Mouse (Mus musculus): ENCODE data around the gene Epha2. TPM values are rescaled to one million over a fixed set of nuclear protein-coding genes. Genes with fewer than 3 reads are reported as not detected.
A peak's percentile ranks its signal among the peaks of the same experiment; 100 is the strongest.

Gene Epha2
- polyA plus RNA-seq, 1 experiment, result 1.6 TPM

DNA sequence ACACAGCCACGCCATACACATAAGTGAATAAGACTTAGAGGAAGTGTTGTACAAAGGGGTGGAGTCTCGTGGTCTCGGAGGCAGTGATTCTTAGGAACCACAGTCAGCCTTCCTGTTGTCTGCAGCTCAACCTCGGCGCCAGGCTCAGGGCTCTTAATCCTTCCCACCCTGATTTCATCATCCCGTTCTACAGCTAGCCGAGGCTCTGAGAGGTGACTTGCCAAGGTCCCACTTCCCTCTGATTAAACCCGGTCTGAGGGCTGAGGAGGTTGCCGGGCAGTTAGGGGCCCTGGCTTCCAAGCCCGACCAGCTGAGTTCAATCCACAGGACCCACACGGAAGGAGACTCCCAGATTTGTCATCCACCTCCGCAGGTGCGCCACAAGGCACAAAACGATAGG is 28.2 kb upstream of the Epha2 start:
- H3K4me1 ChIP-seq (ENCODE audit: control insufficient read depth, insufficient read depth, insufficient read length, low read length), result peaks cover 17% of the 10 kb centered on the region
- H3K4me3 ChIP-seq (ENCODE audit: insufficient read depth, low read depth, low read length), result peak overlapping the region; percentile 36
- no peak overlapping the region for H3K27ac ChIP-seq (replicated peaks; ENCODE audit: low read depth, low read length)

DNA sequence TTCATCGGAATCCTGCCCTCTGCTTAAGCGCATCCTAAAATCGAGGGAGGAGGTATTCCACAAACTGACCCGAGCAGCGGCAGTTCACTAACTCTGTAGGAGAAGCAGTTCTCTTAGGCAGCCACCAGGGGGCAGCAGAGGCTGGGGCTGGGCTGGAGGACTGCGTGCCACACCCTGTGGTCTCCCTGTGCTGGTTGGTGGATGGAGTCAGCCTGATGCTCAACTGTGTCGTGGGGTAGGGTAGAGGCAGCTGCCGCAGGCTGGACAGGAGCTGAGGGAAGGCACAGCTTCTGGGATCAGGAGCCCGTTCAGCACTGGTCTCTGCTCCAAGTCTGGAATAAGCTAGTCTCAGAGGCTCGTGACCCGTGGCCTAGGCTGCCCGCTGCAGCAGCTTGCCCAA is 27.7 kb upstream of the Epha2 start:
- H3K27ac ChIP-seq (replicated peaks; ENCODE audit: low read depth, low read length), result no peak overlapping the region
- H3K4me1 ChIP-seq (ENCODE audit: control insufficient read depth, insufficient read depth, insufficient read length, low read length), result peaks cover 18% of the 10 kb centered on the region
- H3K4me3 ChIP-seq (ENCODE audit: insufficient read depth, low read depth, low read length), result peak overlapping the region; percentile 36

DNA sequence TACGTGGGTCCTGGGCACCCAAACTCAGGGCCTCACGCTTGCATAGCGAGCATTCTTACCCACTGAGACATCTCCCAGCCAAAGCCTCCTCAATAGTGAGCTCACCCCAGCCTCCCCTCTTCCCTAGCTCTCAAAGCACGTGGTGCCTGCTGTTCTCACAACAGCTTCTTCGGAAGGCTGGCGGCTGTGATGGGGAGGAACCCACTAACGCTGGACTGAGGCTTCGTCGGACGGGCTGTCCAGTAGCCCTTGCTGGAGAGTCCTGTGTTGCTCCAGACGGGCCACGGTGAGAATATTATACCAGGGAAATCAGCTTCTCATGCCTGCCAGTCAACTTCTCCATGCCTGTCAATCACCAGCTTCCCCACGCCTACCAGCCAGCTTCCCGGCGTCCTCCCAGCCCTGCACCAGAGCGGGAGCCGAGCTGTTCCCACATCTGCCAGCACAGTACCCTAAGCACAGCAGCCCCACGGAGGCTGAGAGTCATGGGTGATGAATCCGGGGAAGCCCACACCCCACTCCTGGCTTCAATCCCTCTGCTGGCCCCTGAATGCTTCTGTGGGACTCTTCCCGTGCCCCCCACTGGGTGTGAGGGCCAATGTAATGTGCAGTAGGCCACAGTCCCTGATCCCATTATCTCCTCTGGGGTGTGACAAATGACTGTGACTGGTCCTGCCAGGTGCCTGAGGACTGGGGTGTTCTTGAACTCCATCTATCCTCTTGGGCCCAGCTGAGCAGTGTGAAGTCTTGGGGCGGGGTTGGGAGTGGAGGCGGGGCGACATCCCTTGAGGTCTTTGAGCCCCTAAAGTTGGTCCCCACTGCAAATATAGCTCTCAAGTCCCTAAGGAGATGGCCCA is 26.3 kb upstream of the Epha2 start:
- H3K27ac ChIP-seq (replicated peaks; ENCODE audit: low read depth, low read length), result no peak overlapping the region
- peaks cover 18% of the 10 kb centered on the region for H3K4me1 ChIP-seq (ENCODE audit: control insufficient read depth, insufficient read depth, insufficient read length, low read length)
- no peak overlapping the region for H3K4me3 ChIP-seq (ENCODE audit: insufficient read depth, low read depth, low read length)

DNA sequence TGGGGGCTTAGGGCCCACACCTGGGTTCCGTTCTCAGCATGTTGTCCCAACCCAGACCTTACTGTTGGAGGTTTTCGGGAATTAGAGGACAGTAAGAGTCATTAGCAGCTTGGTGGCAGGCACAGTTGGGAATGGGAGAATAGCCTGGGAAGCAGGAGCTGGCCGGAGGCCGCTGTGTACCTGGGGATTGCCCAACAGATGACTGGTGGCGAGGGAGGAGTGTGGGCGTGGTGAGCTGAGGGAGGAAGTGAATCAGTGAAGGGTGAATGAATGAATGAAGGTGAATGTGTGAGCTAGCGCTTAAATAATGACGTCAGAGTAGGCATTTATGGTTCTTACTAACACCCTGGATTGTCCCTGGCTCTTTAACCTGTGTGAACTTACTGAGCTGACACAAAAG is 23.9 kb upstream of the Epha2 start:
- H3K27ac ChIP-seq (replicated peaks; ENCODE audit: low read depth, low read length), result peak overlapping the region; percentile 96

DNA sequence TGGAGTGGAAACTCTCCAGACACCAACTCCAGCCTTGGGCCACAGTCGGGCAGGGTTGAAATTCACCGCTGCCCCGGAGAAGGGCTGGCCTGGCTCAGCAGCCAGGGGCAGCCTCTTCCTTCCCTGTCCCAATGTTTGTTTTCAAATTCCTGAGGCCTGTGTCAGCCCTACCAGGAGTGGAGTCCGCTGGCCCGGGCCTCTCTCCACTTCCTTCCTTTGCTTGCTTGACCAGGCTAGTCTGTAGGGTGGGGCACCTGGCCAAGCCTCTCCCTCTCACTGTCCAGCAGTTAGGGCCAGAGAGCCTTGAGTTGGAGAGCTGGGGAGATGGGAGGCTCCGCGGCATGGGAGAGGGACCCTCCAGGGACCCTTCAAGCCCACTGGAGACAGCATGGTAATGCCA is 22.9 kb upstream of the Epha2 start:
- Histone ChIP-seq H3K27ac (replicated peaks; ENCODE audit: low read depth, low read length) (peak overlapping the region; percentile 97), H3K4me1 (ENCODE audit: control insufficient read depth, insufficient read depth, insufficient read length, low read length) (peaks cover 23% of the 10 kb centered on the region), H3K4me3 (ENCODE audit: insufficient read depth, low read depth, low read length) (peak overlapping the region; percentile 58)

More for the DNA sequence above, 23.9 kb upstream of the Epha2 start:
- Histone ChIP-seq H3K4me3 (ENCODE audit: insufficient read depth, low read depth, low read length) (no peak overlapping the region), H3K4me1 (ENCODE audit: control insufficient read depth, insufficient read depth, insufficient read length, low read length) (peaks cover 23% of the 10 kb centered on the region)

DNA sequence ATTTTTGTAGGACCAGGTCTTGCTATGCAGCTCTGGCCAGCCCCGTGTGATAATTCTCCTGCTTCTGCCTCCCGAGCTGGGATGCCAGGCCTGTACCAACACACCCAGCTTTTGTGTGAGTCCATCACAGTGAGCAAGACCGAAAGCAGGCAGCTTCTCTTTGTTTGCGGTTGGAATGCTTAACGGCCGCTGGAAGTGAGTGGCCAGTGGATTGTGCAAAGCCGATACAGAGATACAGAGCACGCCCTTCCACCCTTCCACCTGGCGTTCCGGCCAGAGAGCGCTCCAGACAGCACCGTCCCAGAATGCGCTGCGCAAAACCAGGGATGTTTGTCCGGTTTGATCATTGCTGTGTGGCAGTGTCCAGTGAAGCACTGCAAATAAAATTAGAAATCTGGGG is 21.7 kb upstream of the Epha2 start:
- Histone ChIP-seq H3K27ac (replicated peaks; ENCODE audit: low read depth, low read length) (peak overlapping the region; percentile 97), H3K4me1 (ENCODE audit: control insufficient read depth, insufficient read depth, insufficient read length, low read length) (peaks cover 23% of the 10 kb centered on the region), H3K4me3 (ENCODE audit: insufficient read depth, low read depth, low read length) (peak overlapping the region; percentile 58; the same call in 1 of the 2 replicates)

DNA sequence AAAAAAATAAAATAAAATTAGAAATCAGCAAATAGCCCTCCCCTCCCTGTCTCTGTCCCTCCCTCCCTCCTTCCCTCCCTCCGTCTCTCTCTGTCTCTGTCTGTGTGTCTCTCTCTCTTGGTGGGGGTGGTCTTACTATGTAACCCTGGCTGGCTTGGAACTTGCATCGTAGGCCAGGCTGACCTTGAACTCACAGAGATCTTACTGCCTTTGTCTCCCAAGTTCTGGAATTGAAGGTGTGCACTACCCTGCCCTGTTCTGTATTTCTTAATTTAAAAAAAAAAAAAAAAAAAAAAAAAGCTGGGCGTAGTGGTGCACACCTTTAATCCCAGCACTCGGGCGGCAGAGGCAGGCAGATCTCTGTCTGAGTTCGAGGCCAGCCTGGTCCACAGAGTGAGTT is 21.3 kb upstream of the Epha2 start:
- no peak overlapping the region for H3K4me3 ChIP-seq (ENCODE audit: insufficient read depth, low read depth, low read length)
- no peak overlapping the region for H3K27ac ChIP-seq (replicated peaks; ENCODE audit: low read depth, low read length)
- peaks cover 23% of the 10 kb centered on the region for H3K4me1 ChIP-seq (ENCODE audit: control insufficient read depth, insufficient read depth, insufficient read length, low read length)

DNA sequence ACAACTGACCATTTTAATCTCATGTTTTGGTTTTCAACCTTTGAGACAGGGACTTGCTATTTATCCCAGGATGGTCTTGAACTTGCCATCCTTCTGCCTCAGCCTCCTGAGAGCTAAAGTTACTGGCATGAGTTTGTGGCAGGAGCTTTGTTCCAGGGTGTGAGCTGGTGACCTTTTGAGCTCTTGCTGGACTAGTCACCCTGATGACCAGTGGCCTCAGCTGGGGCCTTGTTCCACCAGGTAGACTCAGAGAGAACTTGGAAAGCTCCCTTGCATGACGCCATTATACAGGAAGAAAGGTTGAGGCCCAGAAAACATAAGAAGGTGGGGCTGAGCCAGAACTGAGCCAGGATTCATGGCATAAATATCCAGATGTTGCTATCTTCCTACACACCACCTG is 20.6 kb upstream of the Epha2 start:
- H3K4me1 ChIP-seq (ENCODE audit: control insufficient read depth, insufficient read depth, insufficient read length, low read length), result peaks cover 23% of the 10 kb centered on the region
- H3K27ac ChIP-seq (replicated peaks; ENCODE audit: low read depth, low read length), result no peak overlapping the region
- H3K4me3 ChIP-seq (ENCODE audit: insufficient read depth, low read depth, low read length), result no peak overlapping the region

DNA sequence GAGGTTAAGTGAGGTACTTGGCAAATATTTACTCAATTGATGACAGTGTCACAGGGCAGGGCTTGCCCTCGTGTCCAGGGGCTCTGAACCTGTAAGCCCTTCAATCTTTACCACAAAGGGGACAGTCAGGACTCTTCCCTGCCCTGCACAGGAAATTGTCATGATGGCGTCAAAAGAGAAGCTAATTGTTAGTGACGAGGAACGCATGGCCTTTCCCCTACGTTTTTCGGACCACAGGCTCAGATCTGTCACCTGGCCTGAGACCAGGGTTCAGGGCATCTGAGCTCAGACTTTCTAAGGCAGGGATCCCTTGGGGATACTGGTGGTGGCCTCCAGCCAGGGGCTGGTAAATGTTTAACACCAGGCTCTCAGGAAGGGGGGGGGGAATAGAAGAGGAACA is 19.9 kb upstream of the Epha2 start:
- Histone ChIP-seq H3K4me3 (ENCODE audit: insufficient read depth, low read depth, low read length) (no peak overlapping the region), H3K27ac (replicated peaks; ENCODE audit: low read depth, low read length) (no peak overlapping the region), H3K4me1 (ENCODE audit: control insufficient read depth, insufficient read depth, insufficient read length, low read length) (peaks cover 25% of the 10 kb centered on the region)

DNA sequence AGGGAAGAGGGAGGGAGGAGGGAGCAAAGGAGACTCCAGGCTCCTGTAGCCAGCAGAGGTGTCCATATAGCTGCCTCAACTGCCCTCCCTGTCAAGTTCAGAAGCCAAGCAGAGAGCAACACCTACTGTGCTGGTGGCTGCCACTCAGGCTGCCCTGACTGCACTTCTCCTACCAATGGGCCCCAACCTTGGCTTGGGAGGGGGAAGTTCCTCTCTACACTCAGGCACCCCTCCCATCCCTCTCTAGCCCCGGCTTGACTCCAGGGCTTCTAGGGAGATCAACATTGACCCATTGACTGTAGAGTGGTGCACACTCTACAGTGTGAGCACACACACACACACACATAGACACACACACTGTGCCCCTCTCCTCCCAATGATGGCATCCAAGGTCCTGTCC is 19.5 kb upstream of the Epha2 start:
- H3K27ac ChIP-seq (replicated peaks; ENCODE audit: low read depth, low read length), result no peak overlapping the region
- peaks cover 25% of the 10 kb centered on the region for H3K4me1 ChIP-seq (ENCODE audit: control insufficient read depth, insufficient read depth, insufficient read length, low read length)
- no peak overlapping the region for H3K4me3 ChIP-seq (ENCODE audit: insufficient read depth, low read depth, low read length)

DNA sequence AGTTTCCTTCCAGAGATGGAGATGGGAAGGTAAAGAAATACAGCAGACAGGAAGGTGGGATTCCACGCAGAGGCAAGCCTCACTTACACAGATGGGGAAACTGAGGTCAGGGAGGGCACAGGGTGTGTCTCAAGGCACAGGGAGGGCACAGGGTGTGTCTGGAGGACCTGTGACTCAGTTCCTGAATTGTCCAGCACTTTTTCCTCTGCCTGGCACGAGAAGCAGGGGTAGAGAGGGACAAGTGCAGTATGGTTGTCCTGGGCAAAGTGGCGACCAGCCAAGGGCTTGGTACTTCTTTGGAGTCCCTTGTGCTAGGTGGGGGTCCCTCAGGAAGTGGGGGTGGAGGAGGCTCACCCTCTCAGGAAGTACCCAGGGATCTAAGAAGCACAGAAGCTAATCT is 19.0 kb upstream of the Epha2 start:
- no peak overlapping the region for H3K27ac ChIP-seq (replicated peaks; ENCODE audit: low read depth, low read length)
- no peak overlapping the region for H3K4me3 ChIP-seq (ENCODE audit: insufficient read depth, low read depth, low read length)
- H3K4me1 ChIP-seq (ENCODE audit: control insufficient read depth, insufficient read depth, insufficient read length, low read length), result peaks cover 28% of the 10 kb centered on the region

DNA sequence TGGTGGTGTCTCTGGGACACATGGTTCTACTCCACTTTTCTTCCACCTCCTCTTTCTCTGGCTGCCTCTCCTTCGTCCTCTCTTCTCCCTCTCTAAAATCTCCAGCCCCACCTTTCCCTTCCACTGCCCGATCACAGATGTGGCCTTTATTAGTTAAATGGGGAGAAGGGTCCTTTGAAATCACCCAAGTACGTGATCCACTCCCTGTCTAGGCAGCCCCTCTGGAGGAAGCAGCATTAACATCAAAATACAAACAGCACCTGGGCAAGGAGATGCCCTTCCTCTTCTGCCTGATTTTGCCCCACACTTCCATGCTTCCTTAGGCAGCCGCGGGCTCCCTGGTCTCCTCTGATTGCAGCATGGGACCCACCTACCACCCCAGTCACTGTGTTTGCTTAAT is 18.4 kb upstream of the Epha2 start:
- no peak overlapping the region for H3K27ac ChIP-seq (replicated peaks; ENCODE audit: low read depth, low read length)
- H3K4me3 ChIP-seq (ENCODE audit: insufficient read depth, low read depth, low read length), result no peak overlapping the region
- peaks cover 28% of the 10 kb centered on the region for H3K4me1 ChIP-seq (ENCODE audit: control insufficient read depth, insufficient read depth, insufficient read length, low read length)

DNA sequence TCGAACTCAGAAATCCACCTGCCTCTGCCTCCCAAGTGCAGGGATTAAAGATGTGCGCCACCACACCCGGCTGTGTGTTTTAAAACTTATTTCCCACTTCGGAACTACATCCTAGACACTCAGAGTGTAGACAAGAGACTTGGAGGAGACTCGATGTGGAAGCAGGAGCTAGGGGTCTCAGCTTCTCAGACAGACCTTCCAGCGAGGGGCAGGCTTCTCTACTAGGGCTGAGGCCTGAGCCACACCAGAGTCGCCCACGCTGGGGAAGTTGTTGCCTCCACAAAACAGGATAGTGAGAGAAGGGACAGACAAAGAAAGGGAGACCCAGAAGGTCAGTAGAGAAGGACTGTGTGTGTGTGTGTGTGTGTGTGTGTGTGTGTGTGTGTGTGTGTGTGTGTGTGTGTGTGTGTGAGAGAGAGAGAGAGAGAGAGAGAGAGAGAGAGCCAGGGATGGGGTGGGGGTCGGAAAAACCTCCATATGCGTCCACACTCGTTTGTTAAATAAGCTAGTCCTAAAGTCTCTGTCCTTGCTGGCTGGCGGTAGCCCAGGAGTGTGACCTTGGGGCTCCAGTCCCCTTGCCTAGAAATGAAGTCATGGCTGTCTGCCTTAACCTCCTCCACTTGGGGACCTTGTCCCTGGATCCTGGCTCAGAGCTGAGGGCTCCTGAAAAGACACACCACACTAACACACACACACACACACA is 17.7 kb upstream of the Epha2 start:
- no peak overlapping the region for H3K27ac ChIP-seq (replicated peaks; ENCODE audit: low read depth, low read length)
- peaks cover 27% of the 10 kb centered on the region for H3K4me1 ChIP-seq (ENCODE audit: control insufficient read depth, insufficient read depth, insufficient read length, low read length)
- H3K4me3 ChIP-seq (ENCODE audit: insufficient read depth, low read depth, low read length), result no peak overlapping the region

DNA sequence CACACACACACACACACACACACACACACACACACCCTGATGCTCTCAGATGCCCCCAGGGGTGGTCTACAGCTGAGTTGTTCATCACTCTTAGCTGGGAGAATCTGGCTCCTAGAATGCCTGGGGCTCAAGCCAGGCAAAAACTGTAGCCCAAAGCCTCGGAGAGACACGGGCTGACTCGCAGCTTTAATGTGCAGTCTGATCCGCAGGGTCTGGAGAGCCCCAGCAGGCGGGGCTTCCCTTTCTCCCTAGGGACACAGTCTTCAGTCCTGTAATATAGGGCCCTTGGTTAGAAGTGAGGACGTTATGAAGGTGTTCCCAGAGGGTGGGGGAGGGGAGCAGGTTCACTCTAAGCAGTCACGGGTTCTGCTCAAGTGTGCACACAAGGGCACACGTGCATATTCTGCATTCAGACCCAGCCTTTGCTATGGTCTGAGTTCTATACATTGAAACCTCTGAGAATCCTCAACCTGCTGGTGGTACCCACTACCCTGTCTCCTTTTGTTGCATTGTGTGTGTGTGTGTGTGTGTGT is 17.1 kb upstream of the Epha2 start:
- Histone ChIP-seq H3K27ac (replicated peaks; ENCODE audit: low read depth, low read length) (no peak overlapping the region), H3K4me1 (ENCODE audit: control insufficient read depth, insufficient read depth, insufficient read length, low read length) (peaks cover 27% of the 10 kb centered on the region), H3K4me3 (ENCODE audit: insufficient read depth, low read depth, low read length) (no peak overlapping the region)

DNA sequence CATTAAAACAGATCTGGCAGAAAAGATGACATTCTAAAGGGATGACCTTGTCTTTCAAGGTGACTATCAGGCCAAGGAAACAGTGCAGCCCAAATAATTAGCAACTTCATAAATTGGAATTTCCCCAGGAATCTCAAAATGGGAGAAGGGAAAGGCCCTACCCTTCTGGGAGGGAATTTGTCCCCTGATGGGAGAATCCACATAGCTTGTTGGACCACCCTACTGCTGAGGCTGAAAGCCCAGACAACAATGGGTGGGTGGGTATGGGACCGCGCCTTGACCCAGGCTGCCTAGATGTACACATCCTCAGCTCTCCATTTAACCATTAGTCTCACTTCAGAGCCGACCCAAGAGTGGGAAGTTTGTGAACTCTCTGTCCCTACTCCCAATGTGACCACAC is 16.6 kb upstream of the Epha2 start:
- Histone ChIP-seq H3K4me1 (ENCODE audit: control insufficient read depth, insufficient read depth, insufficient read length, low read length) (peaks cover 27% of the 10 kb centered on the region), H3K4me3 (ENCODE audit: insufficient read depth, low read depth, low read length) (no peak overlapping the region), H3K27ac (replicated peaks; ENCODE audit: low read depth, low read length) (no peak overlapping the region)

Data from brown adipose tissue, adult 24 weeks (tissue).